Mouse (Mus musculus) myocyte (in vitro differentiated cells): ENCODE measurements around the gene Ankle1.
A peak's percentile ranks its signal among the peaks of the same experiment; 100 is the strongest.

Source experiments
- E2F4 ChIP-seq: IDR thresholded peaks from one replicate; pipeline ENCODE4 v1.6.1; 2011; ENCODE audit warnings: mild to moderate bottlenecking, control low read depth, moderate library complexity; ENCODE audit not compliant: insufficient read depth
- MYOG ChIP-seq, 3 experiments: IDR thresholded peaks; one replicate each; pipeline ENCODE4 v1.6.1; 2011; ENCODE audit warnings: control low read depth in 2 of 3, low read depth in 2 of 3, mild to moderate bottlenecking in 2 of 3; ENCODE audit not compliant: insufficient read length in 2 of 3, control insufficient read depth in 1 of 3, insufficient read depth in 1 of 3
- POLR2A ChIP-seq: IDR thresholded peaks from one replicate; pipeline ENCODE4 v1.6.1; 2011; ENCODE audit warnings: low read depth, mild to moderate bottlenecking, control low read depth, moderate library complexity; ENCODE audit not compliant: insufficient read length
- POLR2AphosphoS2 ChIP-seq: IDR thresholded peaks from one replicate; pipeline ENCODE4 v1.6.1; 2011; ENCODE audit warnings: low read depth, control low read depth; ENCODE audit not compliant: insufficient read length
- REST ChIP-seq: IDR thresholded peaks from one replicate; pipeline ENCODE4 v1.6.1; 2011; ENCODE audit warnings: mild to moderate bottlenecking, control low read depth, moderate library complexity; ENCODE audit not compliant: insufficient read depth, insufficient read length
- SRF ChIP-seq: IDR thresholded peaks from one replicate; pipeline ENCODE4 v1.6.1; 2011; ENCODE audit warnings: low read depth; ENCODE audit not compliant: control insufficient read depth, insufficient read length
- TCF12 ChIP-seq: IDR thresholded peaks from one replicate; pipeline ENCODE4 v1.6.1; 2011; ENCODE audit warnings: mild to moderate bottlenecking, control low read depth; ENCODE audit not compliant: poor library complexity, insufficient read depth, severe bottlenecking
- TCF3 ChIP-seq: IDR thresholded peaks from one replicate; pipeline ENCODE4 v1.6.1; 2011; ENCODE audit warnings: low read depth, control low read depth; ENCODE audit not compliant: insufficient read length
- USF1 ChIP-seq: IDR thresholded peaks from one replicate; pipeline ENCODE4 v1.6.1; 2011; ENCODE audit warnings: low read depth, mild to moderate bottlenecking, control low read depth, moderate library complexity

DNA sequence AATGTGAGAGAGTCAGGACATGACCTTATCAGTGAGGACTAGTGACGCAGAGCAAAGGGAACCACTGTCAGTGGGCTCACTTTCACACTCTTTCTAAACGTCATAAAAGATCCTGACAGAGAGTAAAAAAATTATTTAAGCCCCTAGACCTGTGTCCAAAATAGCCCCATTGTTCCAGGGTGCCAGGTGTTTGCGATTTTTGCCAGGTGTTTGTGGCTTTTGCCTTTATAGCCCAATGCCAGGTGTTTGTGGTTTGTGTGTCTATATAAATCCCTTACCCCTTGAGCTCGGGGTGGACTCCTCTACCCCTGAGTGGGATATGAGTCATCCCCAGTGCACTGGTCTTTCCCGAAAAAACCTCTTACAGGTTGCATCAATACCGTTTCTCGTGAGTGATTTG lies 39.3 kb downstream of the Ankle1 start:
- TF ChIP-seq POLR2A (no peak), SRF (no peak), E2F4 (no peak), TCF12 (peak; percentile 76), USF1 (no peak), MYOG (IDR thresholded peaks at IDR 0.05; ENCODE audit: control insufficient read depth in 1 of 3, insufficient read depth in 1 of 3, insufficient read length in 2 of 3, low read depth in 2 of 3) (peak in 1 of 3 experiments; percentile 55), POLR2AphosphoS2 (no peak), REST (no peak), TCF3 (no peak)
